Mouse (Mus musculus) lung, postnatal 0 days (tissue): ENCODE measurements around the gene Cdcp2.

Experiments used
- CTCF ChIP-seq: IDR thresholded peaks from 2 replicates; pipeline ENCODE4 v1.5.1; 2016; ENCODE audit warnings: antibody characterized with exemption, mild to moderate bottlenecking
- EP300 ChIP-seq: IDR thresholded peaks from 2 replicates; pipeline ENCODE4 v1.6.1; 2016; ENCODE audit warnings: antibody characterized with exemption, mild to moderate bottlenecking, control low read depth

DNA sequence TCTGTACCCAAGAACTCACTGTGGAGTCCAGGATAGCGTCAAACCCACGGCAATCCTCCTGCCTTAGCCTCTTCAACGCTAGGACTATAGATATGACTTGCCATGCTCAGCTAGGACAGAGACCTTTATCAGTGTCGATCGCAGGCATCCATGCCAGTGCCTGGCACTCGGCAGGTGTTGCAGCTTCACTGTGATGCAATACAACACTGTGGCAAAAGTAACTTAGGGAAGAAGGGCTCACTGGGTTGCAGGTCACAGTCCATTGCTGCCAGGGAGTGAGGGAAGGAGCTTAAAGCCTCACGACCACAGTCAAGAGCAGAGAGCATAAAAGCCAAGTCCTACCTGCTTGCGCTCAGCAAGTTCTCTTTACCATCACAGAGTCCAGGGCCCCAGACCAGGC lies 63.5 kb downstream of the Cdcp2 start:
- TF ChIP-seq CTCF (no peak), EP300 (no peak)
